24 mouse cellular contexts compared by ENCODE assay signal in genomic region chr12:8289099-8289498, GRCm38 (mm10). TPM values are rescaled to one million over a fixed set of nuclear protein-coding genes. Genes with fewer than 3 reads are reported as not detected.
DNase-seq lines count a peak whose midpoint lies in the region; ATAC-seq lines count a peak whose summit lies in the region.
"Had no signal": no experiment of that assay in that cellular context is flagged by ENCODE, and none has a peak within 500 bp of the region (broad histone marks: within the 10 kb centered on the region; RNA-seq: fewer than 3 reads in every experiment).

No protein-coding gene starts in this region.

- H3K4me2 ChIP-seq in forebrain, embryonic 11.5 days (ENCODE audit: low read depth, low read length, severe bottlenecking) = no peak overlapping the region
- H3K4me2 ChIP-seq in forebrain, embryonic 12.5 days = no peak overlapping the region
- no peak overlapping the region for H3K4me2 ChIP-seq in limb, embryonic 11.5 days (ENCODE audit: low read depth, severe bottlenecking)
- H3K4me2 ChIP-seq in limb, embryonic 12.5 days = no peak overlapping the region
- H3K4me2 ChIP-seq: embryonic facial prominence, embryonic 12.5 days; forebrain, embryonic 13.5 days; forebrain, embryonic 15.5 days had no signal

- no peak for ATAC-seq in forebrain, embryonic 11.5 days (replicated peaks; ENCODE audit: low FRiP score)
- no peak for ATAC-seq in forebrain, embryonic 12.5 days (ENCODE audit: low FRiP score)
- ATAC-seq in limb, embryonic 11.5 days (ENCODE audit: insufficient number of reproducible peaks, low FRiP score, low TSS enrichment, low read depth) = peak; percentile 67; the same call in 1 of the 2 replicates
- peak; percentile 43; the same call in 1 of the 2 replicates for ATAC-seq in limb, embryonic 12.5 days (ENCODE audit: insufficient number of reproducible peaks, insufficient read depth, low FRiP score, low TSS enrichment, low read depth)
- ATAC-seq: activated CD4-positive, CD25-positive, alpha-beta regulatory T cell, adult 4 months; CD4-positive, CD25-positive, alpha-beta regulatory T cell, adult 4 months; forebrain, embryonic 13.5 days; forebrain, embryonic 15.5 days; forebrain, postnatal 0 days; Patski had no signal

- H3K9me3 ChIP-seq in forebrain, embryonic 11.5 days (ENCODE audit: control insufficient read depth, low read length) = no peaks in the 10 kb centered on the region; the same call in 1 of the 2 replicates
- no peaks in the 10 kb centered on the region for H3K9me3 ChIP-seq in forebrain, embryonic 12.5 days
- no peaks in the 10 kb centered on the region; the same call in 1 of the 2 replicates for H3K9me3 ChIP-seq in limb, embryonic 11.5 days (ENCODE audit: control insufficient read depth, low read length)
- no peaks in the 10 kb centered on the region; the same call in 1 of the 2 replicates for H3K9me3 ChIP-seq in limb, embryonic 10.5 days (replicated peaks)
- no peaks in the 10 kb centered on the region for H3K9me3 ChIP-seq in limb, embryonic 12.5 days
- H3K9me3 ChIP-seq: embryonic facial prominence, embryonic 10.5 days; embryonic facial prominence, embryonic 12.5 days; forebrain, embryonic 13.5 days; forebrain, embryonic 15.5 days; G1E had no signal

- no peaks in the 10 kb centered on the region for H3K36me3 ChIP-seq in forebrain, embryonic 11.5 days (ENCODE audit: control insufficient read depth, insufficient read depth, low read length)
- peaks cover 4% of the 10 kb centered on the region; the same call in 1 of the 2 replicates for H3K36me3 ChIP-seq in forebrain, embryonic 12.5 days (replicated peaks)
- no peaks in the 10 kb centered on the region for H3K36me3 ChIP-seq in limb, embryonic 11.5 days (ENCODE audit: control insufficient read depth, insufficient read depth, low read length)
- H3K36me3 ChIP-seq in limb, embryonic 10.5 days = peaks cover 12% of the 10 kb centered on the region
- H3K36me3 ChIP-seq in limb, embryonic 12.5 days = no peaks in the 10 kb centered on the region
- H3K36me3 ChIP-seq: forebrain, embryonic 15.5 days; G1E had no signal

- no peak overlapping the region for H3K4me3 ChIP-seq in forebrain, embryonic 11.5 days (ENCODE audit: low read depth, low read length)
- no peak overlapping the region for H3K4me3 ChIP-seq in forebrain, embryonic 12.5 days (replicated peaks)
- no peak overlapping the region for H3K4me3 ChIP-seq in limb, embryonic 11.5 days (ENCODE audit: low read depth, low read length)
- no peak overlapping the region for H3K4me3 ChIP-seq in limb, embryonic 10.5 days
- no peak overlapping the region for H3K4me3 ChIP-seq in limb, embryonic 12.5 days (replicated peaks)
- H3K4me3 ChIP-seq: embryonic facial prominence, embryonic 10.5 days; embryonic facial prominence, embryonic 12.5 days; forebrain, embryonic 13.5 days; forebrain, embryonic 15.5 days had no signal

- DNase-seq in forebrain, embryonic 11.5 days (ENCODE audit: low spot score) = peak; percentile 45
- no peak for DNase-seq in limb, embryonic 11.5 days (ENCODE audit: low spot score)
- DNase-seq in limb, embryonic 10.5 days (ENCODE audit: low spot score) = no peak
- DNase-seq in retina, postnatal 1 day = no peak
- DNase-seq: adrenal gland, adult 8-10 months; adrenal gland, postnatal 14 days; adrenal gland, postnatal 36 days; B cell, adult 2 months; cerebellum, adult 11-12 months; cerebellum, adult 2 months; cerebellum, adult 9-10 months; cerebellum, postnatal 25 days; forebrain, postnatal 0 days had no signal

- H3K27ac ChIP-seq in forebrain, embryonic 11.5 days (ENCODE audit: low read depth, low read length) = no peak overlapping the region
- no peak overlapping the region for H3K27ac ChIP-seq in forebrain, embryonic 12.5 days
- H3K27ac ChIP-seq in limb, embryonic 11.5 days (replicated peaks; ENCODE audit: low read depth, low read length) = no peak overlapping the region
- H3K27ac ChIP-seq in limb, embryonic 10.5 days = no peak overlapping the region; the same call in 1 of the 2 replicates
- H3K27ac ChIP-seq in limb, embryonic 12.5 days = no peak overlapping the region
- H3K27ac ChIP-seq: embryonic facial prominence, embryonic 10.5 days; embryonic facial prominence, embryonic 12.5 days; forebrain, embryonic 13.5 days; forebrain, embryonic 15.5 days had no signal

- no peak overlapping the region for H3K9ac ChIP-seq in forebrain, embryonic 11.5 days (ENCODE audit: low read length)
- no peak overlapping the region for H3K9ac ChIP-seq in forebrain, embryonic 12.5 days
- H3K9ac ChIP-seq in limb, embryonic 11.5 days (ENCODE audit: low read length) = no peak overlapping the region
- no peak overlapping the region for H3K9ac ChIP-seq in limb, embryonic 12.5 days (replicated peaks)
- H3K9ac ChIP-seq: embryonic facial prominence, embryonic 12.5 days; forebrain, embryonic 13.5 days; forebrain, embryonic 15.5 days; forebrain, postnatal 0 days had no signal

- H3K4me1 ChIP-seq in forebrain, embryonic 11.5 days (replicated peaks; ENCODE audit: control insufficient read depth, insufficient read depth, low read length) = 0 out of 2 replicates have a peak, but pooled peaks cover 1% of the 10 kb centered on the region
- peaks cover 6% of the 10 kb centered on the region for H3K4me1 ChIP-seq in forebrain, embryonic 12.5 days
- no peaks in the 10 kb centered on the region for H3K4me1 ChIP-seq in limb, embryonic 11.5 days (ENCODE audit: control insufficient read depth, insufficient read depth, low read length)
- H3K4me1 ChIP-seq in limb, embryonic 10.5 days = peaks cover 4% of the 10 kb centered on the region; the same call in 1 of the 2 replicates
- peaks cover 14% of the 10 kb centered on the region for H3K4me1 ChIP-seq in limb, embryonic 12.5 days (replicated peaks)

- WGBS in forebrain, embryonic 11.5 days = 69% methylated on average over 6 of the region's 6 CpGs
- 67% methylated on average over 6 of the region's 6 CpGs for WGBS in forebrain, embryonic 12.5 days
- 75% methylated on average over 6 of the region's 6 CpGs for WGBS in limb, embryonic 11.5 days
- 82% methylated on average over 6 of the region's 6 CpGs for WGBS in limb, embryonic 10.5 days
- WGBS in limb, embryonic 12.5 days = 70% methylated on average over 6 of the region's 6 CpGs

- H3K27me3 ChIP-seq in forebrain, embryonic 11.5 days (ENCODE audit: control insufficient read depth, insufficient read depth, low read length) = peaks cover 2% of the 10 kb centered on the region; the same call in 1 of the 2 replicates
- H3K27me3 ChIP-seq in forebrain, embryonic 12.5 days = peaks cover 23% of the 10 kb centered on the region
- H3K27me3 ChIP-seq in limb, embryonic 11.5 days (ENCODE audit: control insufficient read depth, insufficient read depth, low read length) = no peaks in the 10 kb centered on the region
- peaks cover 13% of the 10 kb centered on the region for H3K27me3 ChIP-seq in limb, embryonic 10.5 days (ENCODE audit: low read depth, poor library complexity, severe bottlenecking)
- peaks cover 15% of the 10 kb centered on the region for H3K27me3 ChIP-seq in limb, embryonic 12.5 days
- H3K27me3 ChIP-seq: CH12.LX; forebrain, embryonic 15.5 days; Patski had no signal

RNA-seq across cellular contexts. Expression of gene Gdf7, which starts 12.7 kb away (rescaled TPM):
- 0.75 TPM in 1 of 2 replicates, not detected in the other for polyA plus RNA-seq in forebrain, embryonic 11.5 days (2014; fragmentation: Nextera tagmentation; extraction: Ambion mirVana)
- polyA plus RNA-seq in forebrain, embryonic 12.5 days (2016; fragmentation: Nextera tagmentation; extraction: Ambion mirVana) = 0.27 and 0.34 TPM in 2 replicates
- polyA plus RNA-seq in limb, embryonic 11.5 days (2014; fragmentation: Nextera tagmentation; extraction: Ambion mirVana) = 0.13 and 0.23 TPM in 2 replicates
- 0.13 and 0.14 TPM in 2 replicates for polyA plus RNA-seq in limb, embryonic 10.5 days (2016; fragmentation: Nextera tagmentation; extraction: Ambion mirVana)
- polyA plus RNA-seq in limb, embryonic 12.5 days (2016; fragmentation: Nextera tagmentation; extraction: Ambion mirVana) = 0.80 and 0.88 TPM in 2 replicates
- polyA plus RNA-seq: activated CD4-positive, CD25-positive, alpha-beta regulatory T cell, adult 4 months; CD4-positive, CD25-positive, alpha-beta regulatory T cell, adult 4 months; forebrain, embryonic 13.5 days; G1E; Patski had no signal

RNA-seq across cellular contexts. Expression of gene Hs1bp3, which starts 24.1 kb away (rescaled TPM):
- 7.8 and 10.5 TPM in 2 replicates for polyA plus RNA-seq in forebrain, embryonic 11.5 days (2014; fragmentation: Nextera tagmentation; extraction: Ambion mirVana)
- 11.5 and 11.7 TPM in 2 replicates for polyA plus RNA-seq in forebrain, embryonic 12.5 days (2016; fragmentation: Nextera tagmentation; extraction: Ambion mirVana)
- 11.8 and 13.0 TPM in 2 replicates for polyA plus RNA-seq in limb, embryonic 11.5 days (2014; fragmentation: Nextera tagmentation; extraction: Ambion mirVana)
- 18.4 and 19.5 TPM in 2 replicates for polyA plus RNA-seq in limb, embryonic 10.5 days (2016; fragmentation: Nextera tagmentation; extraction: Ambion mirVana)
- 17.5 and 19.9 TPM in 2 replicates for polyA plus RNA-seq in limb, embryonic 12.5 days (2016; fragmentation: Nextera tagmentation; extraction: Ambion mirVana)

Comparison
In these comparisons a context has a peak if more than half of its experiments do, and no peak if none do; other contexts are left out.
1. ATAC-seq: peak in limb, embryonic 11.5 days (single experiment) and limb, embryonic 12.5 days (single experiment); none in forebrain, embryonic 11.5 days (single experiment) and forebrain, embryonic 12.5 days (single experiment).